Mouse (Mus musculus): ENCODE results near the gene Sept9.

The Sept9 gene

DNA sequence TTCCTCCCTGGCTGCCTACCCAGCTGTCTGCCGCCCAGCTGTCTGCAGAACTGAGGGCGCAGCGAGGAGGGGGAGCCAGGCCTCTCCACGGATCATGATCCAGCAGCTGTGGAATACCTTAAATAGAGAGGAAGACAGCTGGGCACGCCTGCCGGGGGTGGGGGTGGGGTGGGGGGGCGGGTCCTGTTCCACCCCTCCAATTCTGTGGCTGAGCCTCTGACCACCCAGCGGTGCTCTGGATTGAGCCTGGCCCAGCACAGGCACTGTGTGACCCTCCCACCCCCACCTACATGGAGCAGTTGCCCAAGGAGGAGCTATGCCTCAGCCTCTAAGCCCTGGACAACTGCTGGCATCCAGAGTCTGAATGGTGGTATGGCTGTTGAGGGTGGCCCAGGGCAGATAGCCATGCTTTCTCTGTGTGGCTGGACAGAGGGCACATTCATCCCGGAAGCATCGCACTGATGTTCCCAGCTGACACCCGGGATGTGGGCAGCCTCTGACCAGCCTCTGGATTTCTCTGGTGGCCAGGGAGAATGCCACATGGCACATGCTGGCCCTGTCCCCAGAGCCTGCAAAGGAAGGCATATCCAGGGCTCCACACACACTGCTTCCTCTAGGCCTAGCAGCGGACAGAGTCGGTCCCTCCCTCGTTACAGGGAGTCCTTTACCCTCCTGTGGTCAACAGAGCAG, 97.2 kb downstream of the Sept9 start:
- no peak for DNase-seq

DNA sequence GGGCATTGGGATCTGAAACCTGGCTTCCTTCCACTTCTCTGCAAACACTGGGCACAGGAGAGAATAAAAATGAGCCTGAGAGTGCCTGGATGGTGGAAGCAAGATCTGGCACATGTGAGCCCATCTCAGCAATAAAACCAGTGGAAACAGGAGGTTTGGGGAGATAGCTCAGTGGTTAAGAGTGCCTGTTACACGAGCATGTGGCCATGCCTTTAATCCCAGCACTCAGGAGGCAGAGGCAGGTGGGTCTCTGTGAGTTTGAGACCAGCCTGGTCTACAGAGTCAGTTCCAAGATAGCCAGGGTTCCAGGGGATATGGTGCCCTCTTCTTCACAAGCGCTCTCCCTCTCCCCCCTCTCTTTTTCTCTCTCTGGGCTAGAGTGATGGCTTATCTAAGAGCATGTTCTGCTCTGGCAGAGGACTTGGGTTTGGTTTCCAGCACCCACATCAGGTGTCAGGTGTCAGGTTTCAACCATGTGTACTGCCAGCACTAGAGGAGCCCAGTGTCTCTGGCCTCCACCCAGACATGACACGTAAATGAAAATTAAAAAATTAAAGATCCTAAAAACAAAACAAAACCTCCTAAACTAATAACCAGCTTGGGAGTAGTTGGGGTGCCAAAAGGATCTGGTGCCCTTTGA, 97.8 kb downstream of the Sept9 start:
- DNase-seq, result no peak

DNA sequence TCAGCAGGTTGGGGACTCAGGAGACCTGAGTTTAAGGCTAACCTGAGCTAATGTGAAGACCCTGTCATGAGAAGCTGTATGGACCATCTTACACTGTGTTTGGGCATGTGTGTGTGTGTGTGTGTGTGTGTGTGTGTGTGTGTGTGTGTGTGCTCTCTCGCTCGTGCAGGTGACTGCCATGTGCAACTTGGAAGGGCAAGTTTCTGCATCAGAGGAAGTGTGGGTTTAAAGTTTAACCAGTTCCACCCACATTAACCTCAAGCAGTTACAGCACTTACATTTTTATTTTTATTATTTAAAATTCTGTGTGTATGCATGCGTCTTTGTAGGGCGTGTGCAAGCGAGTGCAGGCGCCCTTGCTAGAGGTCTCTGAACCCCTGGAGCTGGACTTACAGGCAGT, 100.3 kb downstream of the Sept9 start:
- DNase-seq, result no peak

DNA sequence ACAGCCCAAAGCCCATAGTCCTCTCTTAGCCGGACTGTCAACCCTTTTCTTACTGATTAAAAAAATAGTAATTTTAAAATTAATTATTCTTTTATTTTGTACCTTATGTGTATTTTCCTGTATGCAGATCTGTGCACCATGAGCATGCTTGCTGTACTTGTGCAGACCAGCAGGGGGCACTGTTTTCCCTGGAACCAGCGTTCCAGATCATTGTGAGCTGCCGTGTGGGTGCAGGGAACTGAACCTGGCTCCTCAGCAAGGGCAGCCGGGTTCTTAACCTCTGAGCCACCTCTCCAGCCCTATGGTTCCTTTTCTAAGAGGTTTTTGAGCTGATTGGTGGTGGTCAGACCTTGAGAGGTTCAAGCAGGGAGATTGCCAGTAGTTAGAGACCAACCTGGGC, 101.3 kb downstream of the Sept9 start:
- DNase-seq, result no peak

DNA sequence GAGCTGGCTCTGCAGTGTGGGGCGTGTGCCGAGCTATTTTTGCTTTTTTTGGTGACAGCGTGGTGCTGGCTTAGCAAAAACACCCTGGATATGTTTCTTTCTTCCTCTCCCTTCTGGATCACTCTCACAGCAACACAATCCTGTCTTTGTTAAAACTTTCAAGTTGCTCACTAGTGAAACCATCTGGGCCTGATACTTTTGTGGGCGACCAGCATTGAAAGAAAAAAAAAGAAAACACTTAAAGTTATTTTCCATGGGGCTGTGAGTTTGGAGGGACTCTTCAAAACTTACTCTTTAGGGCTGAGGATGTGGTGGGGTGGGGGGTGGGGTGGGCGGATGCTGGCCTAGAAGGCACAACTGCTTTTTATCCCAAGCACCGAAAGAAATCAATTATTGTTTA, 102.3 kb downstream of the Sept9 start:
- no peak for DNase-seq

DNA sequence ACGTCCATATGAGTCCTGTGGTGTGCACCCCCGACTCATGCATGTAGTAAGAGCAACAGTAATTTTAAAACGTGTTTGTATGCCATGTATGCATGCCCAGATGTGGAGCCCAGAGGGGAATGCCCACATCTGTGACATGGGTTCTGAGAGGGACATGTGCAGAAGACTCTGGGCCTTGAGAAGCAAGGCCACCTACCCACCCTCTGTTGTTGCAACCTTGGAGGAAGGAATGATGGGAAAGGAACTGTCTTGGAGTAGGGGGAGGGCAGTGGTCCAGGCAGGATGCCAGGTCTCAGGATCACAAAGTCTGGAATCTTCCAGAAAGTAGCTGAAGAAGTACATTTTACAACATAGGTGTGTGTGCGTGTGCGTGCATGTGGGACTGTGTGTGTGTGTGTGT, 102.9 kb downstream of the Sept9 start:
- no peak for DNase-seq

DNA sequence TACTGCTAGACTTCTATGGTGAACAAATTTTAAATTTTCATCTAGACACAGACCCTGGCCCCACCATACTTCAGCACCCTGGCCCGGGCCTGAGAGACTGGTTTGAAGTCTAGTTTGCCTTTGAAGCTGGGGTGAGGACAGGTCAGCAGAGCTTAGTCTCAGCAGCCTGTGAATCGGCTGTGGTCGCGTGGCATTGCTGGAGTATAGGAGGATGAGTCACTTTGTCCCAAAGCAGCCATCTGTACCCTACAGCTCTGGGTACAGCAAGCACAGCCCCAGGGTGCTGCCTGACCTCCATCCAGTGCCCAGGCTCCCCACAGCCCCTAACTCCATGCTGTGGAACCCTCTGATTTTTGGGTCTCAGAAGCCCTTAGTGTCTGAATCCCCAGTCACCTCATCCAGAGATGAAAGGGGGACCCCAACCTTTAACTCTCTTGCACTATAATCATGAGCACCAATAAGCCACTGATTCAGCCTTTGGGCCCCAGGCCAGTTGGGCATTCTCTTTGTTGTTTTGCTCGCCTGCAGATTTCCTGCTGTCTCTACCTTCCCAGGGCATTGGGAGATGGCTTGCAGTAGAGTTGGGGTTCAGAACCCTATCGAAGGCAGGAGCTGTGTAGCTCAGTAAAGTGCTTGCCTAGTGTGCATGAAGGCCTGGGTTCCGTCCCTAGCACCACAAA, 106.2 kb downstream of the Sept9 start:
- DNase-seq, result no peak

DNA sequence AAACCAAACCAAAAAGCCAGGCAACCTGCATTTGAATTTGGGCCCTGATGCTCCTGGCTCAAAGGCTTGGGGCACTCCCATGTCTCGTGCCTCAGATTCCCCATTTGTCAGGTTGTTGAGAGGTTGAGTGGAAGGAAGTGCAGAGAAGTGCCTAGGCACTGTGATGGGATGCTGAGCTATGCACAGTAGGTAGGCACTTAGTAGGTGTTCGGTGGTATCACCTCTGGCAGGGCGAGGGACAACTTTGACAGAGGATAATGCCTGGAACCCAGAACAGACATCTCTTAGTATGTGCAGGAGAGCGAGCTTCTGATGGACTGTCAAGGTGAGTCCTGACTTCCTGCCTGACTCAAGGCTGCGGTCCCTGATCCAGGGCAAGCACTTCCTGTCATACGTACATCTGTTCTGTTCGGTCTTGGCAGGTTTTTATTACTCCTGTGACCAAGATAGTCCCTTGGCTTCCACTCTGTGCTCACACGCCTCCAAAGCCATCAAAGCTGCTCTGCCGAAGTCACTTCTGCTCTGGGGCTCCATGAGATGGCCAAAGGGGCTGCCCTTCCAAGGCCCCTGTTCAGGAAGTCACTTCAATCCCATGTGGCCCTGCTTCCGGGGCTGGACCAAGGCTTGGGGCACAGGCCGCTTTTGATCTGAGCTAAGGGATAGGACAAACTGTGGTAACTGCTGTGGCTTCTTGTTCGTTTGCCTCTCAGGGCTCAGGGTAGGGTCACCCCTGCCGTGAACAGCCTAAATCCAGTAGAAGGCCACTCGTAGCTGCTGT, 107.0 kb downstream of the Sept9 start:
- no peak for DNase-seq

DNA sequence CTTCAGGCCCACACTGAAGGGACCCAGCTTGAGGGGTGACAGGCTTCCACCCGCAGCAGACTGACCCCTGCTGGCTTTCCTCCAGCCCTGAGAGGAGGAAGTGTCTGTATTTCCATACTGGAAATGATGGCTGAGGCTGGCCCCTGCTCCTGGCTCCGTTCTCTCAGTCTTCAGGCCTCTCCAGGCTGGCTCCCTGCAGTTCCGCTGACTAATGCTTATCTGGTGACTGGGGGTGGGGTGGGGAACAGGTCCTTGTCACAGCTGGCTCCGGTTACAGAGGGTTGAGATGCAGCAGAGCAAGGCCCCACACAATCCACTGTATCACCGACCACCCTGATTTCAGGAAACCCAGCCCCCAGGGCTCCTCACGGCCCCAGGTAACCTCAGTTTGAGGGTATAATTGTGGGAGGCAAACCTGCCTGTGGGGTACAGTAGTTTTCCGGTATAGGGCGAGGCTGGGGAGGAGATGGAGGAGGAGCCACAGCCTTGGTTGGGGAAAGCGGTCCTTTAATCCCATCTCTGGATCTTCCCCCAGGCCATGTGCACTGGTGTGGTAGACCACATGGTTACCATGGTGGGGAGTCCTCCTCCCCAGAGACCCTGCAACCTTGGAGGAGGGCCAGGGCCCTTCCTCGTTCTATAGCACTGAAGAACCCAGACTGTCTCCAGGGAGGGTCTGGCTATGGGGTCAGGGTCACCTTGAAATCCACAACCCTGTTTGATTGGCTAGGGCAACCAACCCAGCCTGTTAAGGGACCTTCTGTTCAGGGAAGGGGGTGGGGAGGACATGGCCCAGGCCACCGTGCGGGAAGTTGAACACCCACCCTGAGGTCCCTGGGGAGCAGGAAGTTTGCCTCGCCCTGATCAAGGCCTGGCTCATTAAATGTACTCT, 108.7 kb downstream of the Sept9 start:
- DNase-seq, result no peak

DNA sequence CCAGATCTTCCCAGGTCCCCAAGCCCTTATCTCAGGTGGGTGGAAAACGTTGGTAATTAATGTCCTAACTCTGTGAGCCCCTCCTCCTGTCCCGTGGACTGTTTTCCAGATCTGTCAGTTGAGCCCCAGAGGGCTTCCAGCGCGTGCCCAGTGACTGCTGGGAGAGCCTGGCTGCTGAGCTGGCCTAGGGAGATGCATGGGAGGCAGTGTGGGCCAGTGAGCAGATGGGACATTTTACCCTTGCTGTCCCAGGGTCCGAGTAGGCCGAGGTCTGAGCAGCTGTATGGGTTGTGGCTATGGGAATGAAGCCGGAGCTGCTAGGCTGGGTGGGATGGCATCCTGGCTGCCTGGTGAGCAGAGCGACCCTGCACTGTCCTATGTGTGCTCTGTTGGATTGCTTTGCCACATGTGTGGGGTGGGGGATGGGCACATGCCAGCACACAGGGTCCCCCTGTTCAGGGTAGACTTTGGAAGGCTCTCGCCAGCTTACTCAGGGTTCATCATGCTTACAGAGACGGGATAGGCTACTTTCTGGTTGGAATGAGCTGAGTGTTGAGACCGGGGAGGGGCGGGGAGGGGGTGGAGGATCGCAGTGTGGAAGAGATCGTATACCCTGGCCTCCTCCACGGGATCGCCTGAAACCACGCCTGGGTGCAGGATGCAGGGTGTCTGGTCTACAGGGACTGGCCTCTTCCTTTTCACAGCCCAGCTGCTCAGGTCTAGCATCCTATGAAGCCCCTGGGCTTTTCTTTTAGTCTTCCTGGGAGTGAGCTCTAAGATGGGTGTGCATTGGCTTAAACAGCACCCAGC, 109.9 kb downstream of the Sept9 start:
- no peak for DNase-seq

DNA sequence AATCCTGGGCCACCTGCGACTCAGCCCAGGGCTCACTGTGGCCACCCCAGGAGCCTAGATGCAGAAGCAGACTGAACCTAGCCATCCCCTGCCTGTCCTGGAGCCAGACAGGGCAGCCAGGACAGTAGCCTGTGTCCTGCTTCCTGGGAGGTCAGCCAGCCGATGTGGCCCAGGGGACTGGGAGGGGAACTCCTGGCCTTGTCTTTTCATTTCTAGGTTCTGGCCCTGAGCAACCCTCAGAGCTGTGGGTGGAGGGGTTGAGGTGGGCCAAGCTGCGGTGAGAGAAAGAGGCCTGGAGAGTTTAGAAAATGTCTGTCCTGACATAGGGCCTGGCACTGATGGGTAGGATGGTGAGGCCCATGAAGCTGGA, 110.4 kb downstream of the Sept9 start:
- no peak for DNase-seq

DNA sequence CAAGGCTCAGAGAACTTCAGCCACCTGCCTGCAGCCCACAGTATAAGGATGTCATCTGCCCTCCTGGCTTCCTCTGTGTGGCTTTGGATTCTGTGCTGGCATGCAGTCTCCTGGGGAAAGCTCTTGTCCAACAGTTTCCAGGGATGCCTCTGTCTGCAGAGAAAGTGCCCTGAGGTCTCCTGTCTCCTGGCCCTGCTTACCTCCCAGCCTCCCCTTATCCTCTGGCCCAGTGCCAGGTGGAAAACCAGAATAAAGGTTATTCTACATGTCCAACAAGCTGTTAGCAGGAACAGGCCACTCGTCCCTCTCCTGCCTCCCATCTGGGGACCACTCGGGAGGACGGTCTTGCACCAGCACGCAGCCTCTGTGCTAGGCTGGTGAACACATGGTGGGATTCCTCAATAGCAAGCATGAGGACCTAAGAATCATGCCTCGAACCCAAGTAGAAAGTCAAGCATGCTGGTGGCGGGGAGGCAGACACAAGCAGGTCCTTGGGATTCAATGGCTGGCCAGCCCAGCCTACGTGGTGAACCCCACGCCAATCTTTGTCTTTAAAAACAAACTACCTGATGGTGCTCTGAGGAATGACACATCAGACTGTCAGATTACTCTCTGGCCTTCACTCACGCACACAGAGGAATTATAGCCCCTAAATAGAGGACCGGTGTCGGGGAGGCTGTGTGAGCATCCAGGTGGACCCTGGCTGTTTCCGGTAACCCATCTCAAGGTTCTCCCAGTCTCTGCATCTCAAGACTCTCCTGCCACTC, 111.1 kb downstream of the Sept9 start:
- no peak for DNase-seq

DNA sequence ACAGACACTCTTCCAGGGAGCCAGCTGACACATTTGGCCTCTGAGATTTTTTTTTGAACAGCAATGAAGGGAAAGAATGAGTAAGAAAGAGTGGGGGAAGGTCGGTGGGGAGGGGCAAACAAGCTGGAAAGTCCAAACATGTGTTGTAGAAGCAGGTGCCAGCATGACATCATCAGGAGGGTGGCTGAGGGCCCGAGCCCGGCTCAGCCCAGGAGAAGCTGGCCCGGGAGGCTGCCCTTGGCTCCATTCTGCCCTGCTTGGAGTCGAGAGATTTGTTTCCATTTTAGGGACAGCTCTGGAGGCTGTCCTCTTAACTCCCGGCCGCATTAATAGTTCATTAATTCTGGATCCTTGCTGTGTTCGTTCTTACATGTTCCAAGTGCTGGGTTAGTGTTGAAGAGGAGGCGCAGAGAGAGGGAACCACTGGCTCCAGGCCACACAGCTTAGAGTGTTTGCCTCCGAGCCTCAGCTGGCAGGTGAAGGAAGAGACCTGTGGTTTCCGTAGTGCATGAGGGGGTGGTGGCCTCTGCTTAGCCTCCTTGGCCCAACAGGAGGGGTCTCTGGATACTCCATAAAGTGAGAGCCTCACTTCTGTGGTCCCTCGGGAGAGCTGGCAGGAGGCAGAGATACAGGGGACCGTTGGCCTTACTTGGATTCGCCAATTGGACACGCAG, 111.8 kb downstream of the Sept9 start:
- DNase-seq, result no peak

DNA sequence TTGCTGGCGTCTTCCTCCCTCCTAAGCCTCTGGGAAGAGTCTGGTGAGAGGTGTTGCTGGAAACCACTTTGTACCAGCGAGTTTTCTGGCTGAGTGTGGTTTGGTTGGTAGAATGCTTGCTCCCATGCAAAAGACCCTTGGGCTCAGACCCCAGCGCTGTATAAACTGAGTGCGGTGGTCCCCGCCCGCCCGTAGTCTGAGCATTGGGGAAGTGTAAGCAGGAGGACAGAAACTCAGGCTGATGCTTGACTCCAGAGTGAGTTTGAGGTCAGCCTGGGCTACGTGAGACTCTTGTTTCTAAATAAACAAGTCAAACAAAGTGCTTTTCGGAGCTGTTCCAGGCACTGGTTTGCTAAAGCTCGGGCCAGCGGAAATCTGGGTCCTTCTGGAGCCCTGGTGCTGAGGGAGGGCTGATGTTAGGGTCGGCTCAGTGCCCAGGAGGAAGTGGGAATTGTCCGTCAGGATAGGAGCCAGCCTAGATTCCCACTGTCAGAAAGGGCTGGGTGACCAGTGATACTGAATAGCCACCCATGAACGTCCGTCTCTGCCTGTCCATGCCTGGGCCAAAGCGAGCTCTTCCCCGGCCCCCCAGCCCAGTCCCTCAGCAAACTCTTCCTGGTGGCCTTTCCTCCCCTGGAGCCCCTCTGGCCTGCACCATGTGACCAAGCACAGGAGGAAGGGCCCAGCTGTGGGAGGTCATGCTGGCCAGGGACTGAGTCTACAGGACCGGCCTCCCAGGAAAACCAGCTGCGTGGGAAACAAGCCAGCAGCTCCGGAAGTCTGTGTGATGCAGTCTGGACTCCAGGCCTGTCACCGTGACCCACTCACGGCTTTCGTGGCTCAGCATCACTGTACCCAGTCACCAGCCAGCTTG, 112.8 kb downstream of the Sept9 start:
- no peak for DNase-seq

DNA sequence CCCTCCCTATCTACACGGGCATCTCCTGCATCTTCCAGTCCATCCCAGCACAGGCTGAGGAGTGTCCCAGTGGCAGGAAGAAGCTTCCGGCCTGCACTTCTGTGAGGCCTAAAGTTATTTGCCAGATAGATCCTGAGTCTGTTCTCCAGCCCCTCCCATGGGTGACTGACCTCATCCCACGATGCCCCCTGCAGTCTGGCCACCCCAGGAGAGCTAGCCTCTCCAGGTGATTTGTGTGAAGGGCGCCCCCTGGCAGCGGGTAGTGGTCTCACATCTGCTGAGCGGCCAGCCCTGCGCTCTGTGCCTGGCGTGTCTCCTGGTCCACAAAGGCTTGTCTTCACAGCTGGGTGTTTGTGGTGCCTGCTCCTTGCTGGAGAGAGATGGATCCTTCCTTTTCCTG, 113.5 kb downstream of the Sept9 start:
- no peak for DNase-seq

DNA sequence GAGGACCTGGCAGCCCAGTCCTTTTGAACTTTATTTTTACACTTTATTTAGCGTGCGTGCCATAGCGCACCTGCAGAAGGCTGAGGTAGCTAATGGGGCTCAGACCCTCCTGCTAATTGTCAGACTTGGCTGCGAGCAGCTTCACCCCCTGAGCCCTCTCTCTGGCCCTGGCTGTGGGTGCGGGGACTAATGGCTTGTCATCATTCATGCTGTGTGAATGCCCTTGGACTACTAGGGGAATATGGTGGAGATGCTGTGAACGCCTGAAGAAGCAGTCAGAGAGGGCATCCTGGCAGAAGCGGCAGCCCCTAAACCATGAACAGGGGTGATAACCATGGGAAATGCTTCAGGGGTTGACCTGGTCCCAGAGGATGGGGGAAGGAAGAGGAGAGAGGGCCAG, 114.0 kb downstream of the Sept9 start:
- DNase-seq, result no peak

DNA sequence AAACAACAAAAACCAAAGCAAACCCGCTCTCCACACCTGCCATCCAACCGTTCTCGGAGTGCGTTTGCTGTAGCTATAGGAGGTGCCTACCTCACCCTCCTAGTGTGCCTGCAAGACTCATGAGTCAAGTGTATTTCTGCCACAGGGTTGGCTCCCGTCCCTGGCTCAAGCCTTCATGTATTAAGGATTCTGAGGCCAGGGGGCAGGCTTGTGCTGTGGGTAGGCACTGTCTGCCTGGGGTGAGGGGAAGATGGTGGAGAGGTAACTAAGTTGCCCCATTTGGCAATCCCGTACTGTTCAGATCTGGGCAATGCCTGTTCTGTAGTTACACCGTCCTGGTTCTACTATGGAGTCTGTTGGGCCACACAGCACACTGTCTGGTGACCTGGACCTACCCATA, 114.6 kb downstream of the Sept9 start:
- DNase-seq, result no peak

DNA sequence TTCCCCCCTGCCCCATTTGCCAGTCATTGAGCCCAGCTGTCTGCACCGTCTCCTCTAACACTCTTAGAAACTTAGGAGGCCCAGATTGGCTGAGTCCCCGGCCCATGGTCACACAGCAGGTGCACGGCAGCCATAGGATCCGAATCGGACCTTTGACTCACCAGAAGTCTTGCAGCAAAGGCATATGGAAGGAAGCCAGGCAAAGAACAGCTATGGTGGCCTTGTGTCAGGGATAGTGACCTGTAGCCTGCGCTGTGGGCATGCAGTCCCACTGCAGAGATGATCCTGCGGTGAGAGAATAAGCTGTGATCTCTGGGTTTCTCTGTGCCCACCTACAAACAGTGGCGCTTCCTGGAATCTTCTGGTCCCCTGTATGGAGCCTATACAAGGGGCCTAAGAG, 115.1 kb downstream of the Sept9 start:
- DNase-seq, result no peak

DNA sequence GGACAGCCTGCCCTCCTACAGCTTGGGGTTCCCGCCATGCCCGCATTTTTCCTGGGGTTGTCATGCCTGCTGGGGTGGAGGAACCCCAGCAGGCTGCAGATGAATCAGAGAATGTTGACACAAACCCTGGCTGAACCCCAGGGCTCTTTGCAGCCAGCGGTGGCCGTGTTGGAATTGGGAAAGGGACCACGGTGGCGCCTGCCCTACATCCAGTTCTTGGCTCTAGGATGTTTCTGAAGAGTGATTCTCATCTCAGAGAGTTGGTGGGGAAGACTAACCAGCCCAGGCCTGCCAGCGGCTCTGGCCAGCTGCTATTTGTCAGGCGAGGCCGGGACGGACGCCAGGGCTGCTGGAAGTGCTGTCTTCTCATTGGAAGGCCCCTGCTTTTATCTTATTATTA, 115.8 kb downstream of the Sept9 start:
- DNase-seq, result no peak

All from right cerebral cortex, postnatal 25 days (tissue).